Mouse (Mus musculus) lung, adult 10 weeks (tissue): ENCODE data around the gene Cdadc1. TPM values are rescaled to one million over a fixed set of nuclear protein-coding genes. Genes with fewer than 3 reads are reported as not detected.

ENCODE experiments used
- polyA plus RNA-seq: library from polyadenylated mRNA; stranded (reverse); fragments of 350-450 nt; fragmentation: Illumina TruSeq; extraction: RNeasy Lipid Tissue Mini Kit (QIAGEN cat#74804); gene quantifications from one replicate; pipeline ENCODE4 v1.2.3, GENCODE M21; 2014; ENCODE audit warnings: low read depth, low replicate concordance; ENCODE audit not compliant: insufficient read depth

Gene Cdadc1
- polyA plus RNA-seq, result 23.8 TPM

DNA sequence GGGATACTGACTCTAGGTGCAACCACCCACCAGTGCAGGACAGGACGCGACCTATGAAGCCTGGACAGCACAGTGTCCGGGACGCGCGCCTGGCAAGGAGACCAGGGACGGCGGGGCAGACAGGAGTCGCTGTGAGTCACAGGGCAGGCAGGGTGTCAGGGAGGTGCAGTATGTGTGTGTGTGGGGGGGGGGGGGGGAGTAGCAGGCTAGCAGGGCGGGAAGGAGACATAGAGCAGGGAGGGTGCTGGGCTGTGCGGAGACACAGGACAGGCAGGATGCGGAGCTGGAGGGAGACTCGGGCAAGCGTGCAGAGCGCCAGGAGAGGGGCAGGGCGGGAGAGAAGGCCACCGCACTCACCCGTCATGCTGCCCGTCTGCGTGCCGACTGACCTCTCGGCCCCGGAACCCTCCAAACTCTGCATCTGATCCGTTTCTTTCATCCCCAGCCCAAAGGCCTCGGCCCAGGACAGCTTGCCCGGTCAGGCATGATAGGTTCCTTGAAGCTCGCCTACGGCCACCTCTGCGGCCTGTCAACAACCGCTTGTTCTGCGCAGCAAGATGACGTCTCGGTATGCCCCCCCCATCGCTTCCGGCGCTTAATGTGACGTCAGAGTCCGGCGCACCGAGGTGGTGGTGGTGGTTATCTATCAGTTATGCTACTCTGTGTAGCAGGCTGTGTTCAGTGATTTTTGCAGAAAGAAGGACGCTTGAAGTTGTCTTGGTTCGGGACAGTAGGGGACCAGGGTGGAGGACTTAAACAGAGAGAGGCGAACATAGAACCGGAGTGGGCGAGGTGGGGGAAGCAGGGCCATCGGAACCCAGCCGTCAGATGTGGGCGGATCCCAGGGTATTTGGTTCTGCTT lies at the start of gene Cdadc1:
Gene Cdadc1 (minus strand): TSS at position 562 of the 862 bp plus-strand sequence.

DNA sequence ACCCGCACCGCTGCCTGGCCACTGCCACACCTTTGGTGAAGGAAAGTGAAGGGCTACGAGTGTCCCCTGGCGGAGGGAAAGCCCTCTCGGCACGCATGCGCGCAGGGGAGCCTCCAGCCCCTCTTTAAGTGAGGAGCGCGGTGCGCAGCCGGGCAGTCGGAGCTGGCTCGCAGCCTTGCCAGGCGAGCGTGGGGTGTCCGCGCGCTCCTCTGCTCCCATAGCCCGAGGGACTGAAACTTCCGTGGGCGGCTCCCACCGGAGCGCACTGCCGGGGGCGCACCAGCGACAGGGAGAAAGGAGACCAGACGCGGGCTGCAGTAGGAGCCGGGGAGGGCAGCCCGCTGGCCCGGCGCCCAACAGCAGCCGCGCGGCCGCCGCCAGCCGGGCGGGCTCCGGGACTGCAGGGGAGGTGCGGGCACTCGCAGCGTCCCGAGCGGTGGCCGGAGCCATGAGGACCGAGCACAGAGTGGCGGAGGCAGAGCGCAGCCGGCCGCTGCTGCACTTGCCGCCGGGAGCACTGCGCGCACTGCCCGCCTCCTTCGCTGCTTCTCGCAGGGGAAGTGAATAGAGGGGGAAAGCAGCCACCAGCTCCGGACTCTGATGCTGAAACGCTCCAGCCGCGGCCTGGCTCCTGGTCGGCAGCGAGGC lies 27.5 kb upstream of the Cdadc1 start, which contains the start of gene Shisa2:
Gene Shisa2 (plus strand): TSS at position 151 of the 648 bp plus-strand sequence.

Other genes with a start within 250 kb of the Cdadc1 start
- gene Phf11d, start 232.5 kb downstream of the Cdadc1 start, polyA plus RNA-seq, result 18.9 TPM
- 0.58 TPM for gene Phf11c, start 202.6 kb downstream of the Cdadc1 start, polyA plus RNA-seq
- 5.4 TPM for gene Setdb2, start 157.1 kb downstream of the Cdadc1 start, polyA plus RNA-seq
- 22.8 TPM for gene Cab39l, start 157.0 kb downstream of the Cdadc1 start, polyA plus RNA-seq
- 2.1 TPM for gene Shisa2, start 27.3 kb upstream of the Cdadc1 start, polyA plus RNA-seq